Mouse (Mus musculus) heart, adult 18-20 months (tissue): ENCODE results near the gene Ankar. TPM values are rescaled to one million over a fixed set of nuclear protein-coding genes. Genes with fewer than 3 reads are reported as not detected.

Experiments
- total RNA-seq, 2 experiments: library from RNA; stranded (reverse); gene quantifications; 2 replicates each; pipeline ENCODE4 v1.2.3; 2021

The Ankar gene
- total RNA-seq, 2 experiments from 2014 or later = not detected

Other genes with a start within 250 kb of the Ankar start
- gene March4, start 163.6 kb downstream of the Ankar start, total RNA-seq = under 1 TPM in 1 of 2 experiments, not detected in 1; 0.10 TPM
- gene Smarcal1, start 117.3 kb downstream of the Ankar start, total RNA-seq = 10 to 100 TPM; 27.0 to 29.3 TPM
- gene Rpl37a, start 10.7 kb upstream of the Ankar start, total RNA-seq = 100 to 1,000 TPM; 674 to 726 TPM
- gene Igfbp2, start 123.9 kb upstream of the Ankar start, total RNA-seq = under 1 TPM; 0.37 to 0.51 TPM
- 100 to 1,000 TPM in 1 of 2 experiments, 10 to 100 TPM in 1; 80.7 to 123 TPM for gene Igfbp5, start 174.3 kb upstream of the Ankar start, total RNA-seq